Mouse (Mus musculus): Measurements from ENCODE around the gene Pla2g2f. TPM values are rescaled to one million over a fixed set of nuclear protein-coding genes. Genes with fewer than 3 reads are reported as not detected.
A peak's percentile ranks its signal among the peaks of the same experiment; 100 is the strongest.

Gene Pla2g2f
- total RNA-seq, 2 experiments from 2014 or later, result not detected

DNA sequence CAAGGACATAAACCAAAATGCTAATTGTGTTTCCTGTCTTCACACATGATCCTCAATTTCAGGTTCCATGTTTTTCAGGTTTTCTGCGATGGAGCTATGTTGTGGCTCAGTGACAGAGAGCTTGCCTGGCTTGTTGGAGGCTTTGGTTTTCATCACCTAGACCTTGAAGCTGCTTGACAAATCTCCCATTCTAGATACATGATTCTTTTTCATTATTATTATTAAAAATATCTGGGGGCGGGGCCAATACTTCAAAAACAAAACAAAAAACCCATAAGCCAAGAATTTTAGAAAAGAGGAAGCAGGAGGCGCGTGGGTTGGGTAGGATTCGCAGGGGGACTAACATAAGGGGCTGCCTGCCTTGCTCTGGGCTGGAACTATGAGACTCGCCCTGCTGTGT, 18.0 kb upstream of the Pla2g2f start, which contains the start of gene Pla2g2d:
Gene Pla2g2d, plus strand, starts transcription at position 301 of the 400 bp plus-strand sequence.
- intact Hi-C loops (cut with DNase I), result no loop called here
- no peak for DNase-seq (ENCODE audit: low spot score in 2 of 2)

GRCm38 (mm10) chr4:138772386-138772785, 15.0 kb upstream of the Pla2g2f start:
- intact Hi-C loops (cut with DNase I), result no loop called here
- no peak for DNase-seq (ENCODE audit: low spot score in 2 of 2)

DNA sequence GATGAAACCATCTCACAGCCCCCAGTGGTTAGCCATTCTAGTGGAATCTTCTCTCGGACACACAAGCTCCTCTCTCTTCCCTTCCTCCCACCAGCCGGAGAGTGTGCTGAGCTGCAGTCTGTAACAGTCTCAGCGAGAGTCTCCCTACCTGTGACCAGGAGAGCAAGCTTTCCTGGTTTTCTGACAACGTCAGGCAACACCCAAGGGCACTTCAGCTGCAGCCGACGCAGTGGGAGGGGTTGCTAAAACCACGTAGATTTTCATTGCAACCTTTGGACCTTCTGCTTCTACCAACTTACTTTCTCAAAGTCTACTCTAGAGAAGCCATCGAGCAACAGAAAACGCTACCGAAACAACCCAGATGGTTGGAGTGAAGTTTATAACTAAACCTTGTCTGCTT, 14.5 kb upstream of the Pla2g2f start:
- intact Hi-C loops (cut with DNase I), result no loop called here
- no peak for DNase-seq (ENCODE audit: low spot score in 2 of 2)

DNA sequence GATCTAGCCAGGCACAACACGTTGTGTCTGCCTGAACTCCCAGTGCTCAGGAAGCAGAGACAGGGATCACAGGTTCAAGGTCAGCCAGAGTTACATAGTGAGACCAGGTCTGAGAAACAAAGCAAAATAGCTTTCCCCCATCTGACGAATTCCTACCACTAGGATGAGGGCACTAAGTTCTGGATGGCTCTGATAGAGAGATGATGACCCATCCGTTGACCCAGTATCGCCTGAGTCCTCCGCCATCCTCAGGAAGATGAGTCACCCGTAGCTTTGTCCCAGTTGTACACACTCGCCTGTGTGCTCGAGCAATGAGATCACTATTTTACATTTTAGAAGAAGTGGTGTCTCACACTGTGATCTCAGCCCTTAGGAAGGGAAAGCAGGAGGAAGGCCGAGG, 4.8 kb upstream of the Pla2g2f start:
- DNase-seq (ENCODE audit: low spot score in 2 of 2), result no peak
- intact Hi-C loops (cut with DNase I), result no loop called here

DNA sequence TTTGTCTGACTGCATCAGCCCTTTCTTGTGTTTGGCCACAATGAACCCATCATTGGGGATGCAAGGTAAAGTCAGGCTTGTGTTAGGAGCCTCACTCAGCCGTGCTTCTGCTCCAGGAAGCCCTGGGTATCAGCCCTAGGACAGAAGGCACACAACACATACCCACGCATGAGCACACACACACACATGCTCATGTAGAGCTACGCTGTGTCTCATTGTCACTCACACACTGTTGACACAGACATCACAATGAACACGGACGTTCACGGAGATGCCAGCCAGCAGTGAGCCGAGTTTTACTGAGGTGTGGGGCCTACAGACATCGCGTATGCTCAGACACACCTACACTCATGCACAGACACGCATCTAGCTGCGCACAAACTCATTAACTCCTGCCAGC, 1.4 kb downstream of the Pla2g2f start:
- intact Hi-C loops (cut with DNase I), result no loop called here
- DNase-seq (ENCODE audit: low spot score in 2 of 2), result no peak

- no peak for DNase-seq (ENCODE audit: low spot score in 2 of 2)
- intact Hi-C loops (cut with DNase I), result no loop called here
Measured at GRCm38 (mm10) chr4:138755439-138755838, 2.0 kb downstream of the Pla2g2f start.

DNA sequence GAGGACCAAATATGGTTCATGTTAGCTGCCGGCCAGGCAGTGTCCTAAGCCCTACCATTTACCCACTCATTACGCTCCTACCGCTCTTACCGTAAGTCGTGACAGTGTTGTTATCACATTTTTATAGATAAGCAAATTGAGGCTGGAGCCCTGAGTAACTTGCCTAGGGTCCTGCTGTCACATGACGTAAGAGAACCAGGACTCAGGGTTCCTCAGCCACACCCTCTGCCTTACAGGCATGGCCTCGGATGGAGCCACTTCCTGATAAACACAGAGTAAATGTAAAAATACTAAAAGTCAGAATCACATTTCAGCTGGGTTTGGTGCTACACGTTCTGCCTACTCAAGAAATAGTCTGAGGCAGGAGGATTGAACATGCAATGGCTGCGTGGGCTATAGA, 3.0 kb downstream of the Pla2g2f start:
- intact Hi-C loops (cut with DNase I), result no loop called here

DNA sequence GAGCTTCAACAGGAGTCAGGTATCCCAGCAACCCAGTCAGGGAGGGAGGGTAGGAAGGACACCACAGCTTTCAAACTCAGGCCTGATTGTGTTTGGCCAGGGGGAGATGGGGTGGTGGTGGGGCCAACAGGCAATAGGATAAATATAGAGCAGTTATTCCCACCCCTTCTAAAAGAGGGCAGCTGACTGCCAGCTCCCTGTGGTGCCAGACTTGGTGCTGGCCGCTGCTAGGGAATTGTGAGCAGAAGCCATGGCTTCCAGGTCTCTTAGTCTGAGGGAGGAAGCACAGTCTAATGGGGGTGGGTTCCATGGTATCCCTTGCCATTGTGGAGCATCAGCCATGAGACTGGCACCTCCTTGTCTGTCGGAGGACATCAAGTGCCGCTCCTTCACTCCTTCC, 3.8 kb downstream of the Pla2g2f start:
- DNase-seq (ENCODE audit: low spot score in 2 of 2), result no peak
- intact Hi-C loops (cut with DNase I), result no loop called here

More for the DNA sequence above, 3.0 kb downstream of the Pla2g2f start:
- no peak for DNase-seq (ENCODE audit: low spot score in 2 of 2)

DNA sequence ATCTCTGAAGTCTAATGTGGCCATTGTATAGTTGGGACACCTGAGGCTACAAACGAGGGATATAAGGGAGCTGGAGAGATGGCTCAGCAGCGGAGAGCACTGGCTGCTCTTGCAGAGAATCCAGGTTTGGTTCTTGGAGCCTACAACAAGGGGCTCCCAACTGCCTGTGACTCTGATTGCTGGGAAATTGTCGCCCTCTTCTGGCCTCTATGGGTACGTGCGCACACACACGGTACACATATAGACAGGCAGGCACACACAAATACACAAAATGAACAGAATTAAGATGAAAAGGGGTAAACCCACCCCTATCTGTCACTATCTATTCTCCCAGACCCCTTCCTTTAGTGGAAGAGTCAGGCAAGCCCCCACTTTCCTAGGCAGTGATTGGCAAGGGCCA, 4.8 kb downstream of the Pla2g2f start:
- DNase-seq (ENCODE audit: low spot score in 2 of 2), result no peak
- intact Hi-C loops (cut with DNase I), result no loop called here

DNA sequence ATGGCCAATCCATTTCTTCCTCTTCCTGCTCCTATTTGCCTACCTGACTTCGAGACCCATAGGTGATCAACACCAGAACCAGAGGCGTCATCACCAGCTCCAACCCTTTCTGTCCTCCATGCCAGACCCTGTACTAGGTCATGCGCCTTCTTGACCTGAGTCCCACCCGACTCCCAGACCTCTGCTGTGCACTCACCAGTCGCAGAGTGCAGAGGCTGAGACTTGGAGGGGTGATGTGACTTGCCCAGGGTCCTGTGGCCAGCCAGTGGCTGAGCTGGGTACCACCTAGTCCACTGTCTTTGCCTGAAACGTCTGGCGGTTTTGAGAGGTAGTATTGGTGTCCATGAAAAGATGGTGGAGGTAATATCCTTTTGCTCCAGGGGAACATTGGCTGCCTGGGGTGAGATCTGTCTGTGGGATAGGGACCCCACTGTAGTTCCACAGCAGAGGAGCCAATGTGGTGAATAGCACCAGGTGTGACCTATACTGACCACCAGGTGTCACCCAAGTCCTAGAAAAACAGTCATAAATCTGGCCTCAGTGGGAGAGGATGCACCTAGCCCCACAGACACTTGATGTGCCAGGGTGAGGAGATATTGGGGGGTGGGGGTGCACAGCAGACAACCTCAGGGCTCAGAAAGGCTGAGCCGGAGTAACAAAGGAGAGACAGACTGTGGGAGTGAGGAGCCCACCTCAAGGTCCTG, 8.9 kb downstream of the Pla2g2f start:
- intact Hi-C loops (cut with DNase I), result loop anchor here (1.0 kb wide), 1 partner anchor 103 kb away; no protein-coding TSS in a partner anchor
- DNase-seq (ENCODE audit: low spot score in 2 of 2), result peak; percentile 57 to 60

DNA sequence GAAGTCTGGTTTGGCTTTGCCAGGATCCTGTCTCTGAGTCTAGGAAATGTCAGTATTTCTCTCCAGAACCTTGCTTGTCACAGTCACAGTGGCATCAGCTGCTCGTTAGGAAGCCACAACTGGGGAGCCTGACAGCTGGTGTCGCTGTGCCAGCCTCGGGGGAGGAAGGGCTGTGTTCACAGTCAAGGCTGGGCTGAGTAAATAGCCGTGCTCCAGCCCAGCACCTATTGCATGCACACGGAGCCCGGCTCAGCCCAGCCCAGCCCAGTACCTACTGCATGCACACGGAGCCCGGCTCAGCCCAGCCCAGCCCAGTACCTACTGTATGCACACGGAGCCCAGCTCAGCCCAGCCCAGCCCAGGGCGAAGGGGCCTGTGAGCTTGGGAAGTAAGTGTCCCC, 9.6 kb downstream of the Pla2g2f start:
- peak in 1 of 2 experiments; percentile 43 for DNase-seq (ENCODE audit: low spot score in 2 of 2)

GRCm38 (mm10) chr4:138746866-138747265, 10.6 kb downstream of the Pla2g2f start:
- DNase-seq (ENCODE audit: low spot score in 2 of 2), result no peak
- intact Hi-C loops (cut with DNase I), result no loop called here

More for the DNA sequence above, 9.6 kb downstream of the Pla2g2f start:
- intact Hi-C loops (cut with DNase I), result loop anchor here (1.0 kb wide), 1 partner anchor 103 kb away; no protein-coding TSS in a partner anchor

- intact Hi-C loops (cut with DNase I), result no loop called here
- no peak for DNase-seq (ENCODE audit: low spot score in 2 of 2)
Measured at GRCm38 (mm10) chr4:138745884-138746283, 11.5 kb downstream of the Pla2g2f start.

GRCm38 (mm10) chr4:138739136-138739851, 18.1 kb downstream of the Pla2g2f start:
- DNase-seq (ENCODE audit: low spot score in 2 of 2), result peak; percentile 54
- intact Hi-C loops (cut with DNase I), result no loop called here

GRCm38 (mm10) chr4:138737031-138737430, 20.4 kb downstream of the Pla2g2f start, which contains the start of gene Ubxn10:
TSS of gene Ubxn10 (minus strand) at chr4:138737167.
- intact Hi-C loops (cut with DNase I), result no loop called here
- DNase-seq (ENCODE audit: low spot score in 2 of 2), result no peak

DNA sequence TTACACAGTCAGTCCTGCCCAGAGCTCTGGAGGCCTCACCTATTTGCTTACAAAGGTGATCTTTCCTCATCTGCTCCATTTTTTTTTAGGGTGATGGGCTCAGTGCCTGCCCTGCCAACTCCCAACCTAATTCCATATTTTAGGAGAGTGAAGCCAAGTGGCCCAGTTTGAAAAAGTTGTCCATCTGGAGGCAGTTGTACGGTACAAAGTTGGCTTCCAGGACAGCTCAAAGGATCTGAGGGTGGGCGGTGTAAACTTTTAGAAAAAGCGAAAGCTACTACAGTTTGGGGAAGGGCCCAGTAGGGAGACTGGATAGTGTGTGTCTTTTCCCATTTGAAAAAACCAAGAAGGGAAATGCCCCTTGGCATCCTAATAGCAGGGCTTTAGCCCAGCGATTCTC, 22.6 kb downstream of the Pla2g2f start:
- intact Hi-C loops (cut with DNase I), result no loop called here
- no peak for DNase-seq (ENCODE audit: low spot score in 2 of 2)

DNA sequence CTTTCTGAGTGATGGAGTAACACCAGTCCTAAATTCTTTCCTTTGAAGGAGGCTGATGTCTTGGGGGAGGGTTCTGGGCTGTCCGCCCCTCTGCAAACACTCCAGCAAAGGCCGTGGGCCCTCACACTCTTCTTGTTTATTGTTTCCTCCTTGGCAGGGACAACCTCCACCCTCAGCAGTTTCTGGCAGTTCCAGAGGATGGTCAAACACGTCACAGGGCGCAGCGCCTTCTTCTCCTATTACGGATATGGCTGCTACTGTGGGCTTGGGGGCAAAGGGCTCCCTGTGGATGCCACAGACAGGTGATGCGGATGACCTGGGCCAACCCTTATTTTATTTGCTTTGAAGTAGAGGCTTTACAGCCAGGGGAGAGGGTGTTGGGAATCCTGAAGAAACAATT, 23.3 kb downstream of the Pla2g2f start:
- intact Hi-C loops (cut with DNase I), result no loop called here
- no peak for DNase-seq (ENCODE audit: low spot score in 2 of 2)

DNA sequence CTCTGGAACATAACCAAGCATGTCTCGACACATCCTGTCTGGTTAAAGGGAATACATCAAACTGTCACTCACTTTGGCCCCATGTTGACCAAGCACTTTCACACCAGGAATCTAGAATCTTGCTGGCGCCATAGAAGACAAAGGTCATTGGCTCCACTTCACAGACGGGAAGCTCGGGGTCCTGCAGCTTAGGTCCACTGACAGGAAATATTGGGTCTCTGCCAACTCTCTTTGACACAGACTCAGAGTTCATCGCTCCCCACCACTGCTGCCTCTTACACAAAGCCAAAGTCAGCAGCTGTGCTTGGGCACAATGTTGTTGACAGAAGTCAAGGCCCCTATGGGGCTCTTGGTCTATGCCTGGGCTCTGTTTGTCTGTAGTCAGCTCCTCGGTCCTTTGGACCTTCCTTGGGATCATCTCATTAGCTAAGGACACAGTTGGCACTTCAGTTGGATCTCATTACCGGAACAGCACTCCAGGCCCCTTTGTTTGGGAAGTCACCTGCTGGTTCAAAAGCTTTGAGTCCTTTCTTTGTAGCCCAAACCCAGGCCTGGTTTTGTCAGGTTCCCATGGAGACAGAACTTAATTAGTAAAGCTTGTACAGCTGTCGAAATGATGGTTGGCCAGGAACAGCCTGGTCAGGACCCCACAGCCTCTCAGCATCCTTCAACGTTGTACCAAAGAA, 28.3 kb downstream of the Pla2g2f start:
- no peak for DNase-seq (ENCODE audit: low spot score in 2 of 2)
- intact Hi-C loops (cut with DNase I), result no loop called here

DNA sequence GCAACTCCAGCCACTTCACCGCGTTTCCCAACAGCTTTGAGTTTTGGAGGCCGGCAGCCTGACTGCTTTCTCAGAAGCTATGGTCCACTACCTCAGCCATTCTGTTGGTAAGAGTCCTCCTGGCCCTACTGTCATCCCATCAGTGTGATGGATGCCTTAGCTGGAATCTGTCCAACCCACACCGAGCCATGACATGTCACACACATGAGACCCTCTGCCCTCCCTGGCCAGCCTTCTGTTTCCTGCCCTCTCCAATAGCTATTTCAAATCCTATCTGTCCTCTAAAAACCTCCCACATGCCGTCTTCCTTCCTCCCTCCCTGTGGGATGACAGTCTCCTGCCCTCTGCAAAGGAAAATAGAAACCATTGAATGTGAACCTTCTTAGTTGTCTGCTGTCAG, 31.7 kb downstream of the Pla2g2f start:
- intact Hi-C loops (cut with DNase I), result no loop called here

DNA sequence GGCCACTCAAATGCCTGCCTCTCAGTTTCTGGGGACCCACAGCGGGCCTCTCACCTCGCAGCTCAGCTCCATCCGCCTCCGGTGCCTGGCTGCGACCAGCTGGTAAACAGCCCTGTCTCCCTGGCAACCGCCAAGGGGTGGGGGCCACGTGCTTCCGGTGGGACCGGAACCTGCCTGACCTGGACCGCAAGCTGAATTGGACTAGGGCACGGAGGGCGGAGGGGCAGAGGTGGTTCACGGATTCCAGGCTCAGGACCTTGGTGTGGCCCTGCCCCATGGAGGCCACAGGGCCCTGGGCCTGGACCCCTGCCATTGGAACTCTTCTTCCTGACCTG, 32.3 kb downstream of the Pla2g2f start:
- intact Hi-C loops (cut with DNase I), result no loop called here
- peak; percentile 50 to 62 for DNase-seq (ENCODE audit: low spot score in 2 of 2)

More for the DNA sequence above, 31.7 kb downstream of the Pla2g2f start:
- peak in 1 of 2 experiments; percentile 16 for DNase-seq (ENCODE audit: low spot score in 2 of 2)
